Mouse (Mus musculus): ENCODE measurements at regions not wholly inside any gene's neighbourhood (a gene's known extent, or its start where the extent isn't known, plus 50 kb on each side); places are given as distances from the start of the nearest gene placed in this dataset.

DNA sequence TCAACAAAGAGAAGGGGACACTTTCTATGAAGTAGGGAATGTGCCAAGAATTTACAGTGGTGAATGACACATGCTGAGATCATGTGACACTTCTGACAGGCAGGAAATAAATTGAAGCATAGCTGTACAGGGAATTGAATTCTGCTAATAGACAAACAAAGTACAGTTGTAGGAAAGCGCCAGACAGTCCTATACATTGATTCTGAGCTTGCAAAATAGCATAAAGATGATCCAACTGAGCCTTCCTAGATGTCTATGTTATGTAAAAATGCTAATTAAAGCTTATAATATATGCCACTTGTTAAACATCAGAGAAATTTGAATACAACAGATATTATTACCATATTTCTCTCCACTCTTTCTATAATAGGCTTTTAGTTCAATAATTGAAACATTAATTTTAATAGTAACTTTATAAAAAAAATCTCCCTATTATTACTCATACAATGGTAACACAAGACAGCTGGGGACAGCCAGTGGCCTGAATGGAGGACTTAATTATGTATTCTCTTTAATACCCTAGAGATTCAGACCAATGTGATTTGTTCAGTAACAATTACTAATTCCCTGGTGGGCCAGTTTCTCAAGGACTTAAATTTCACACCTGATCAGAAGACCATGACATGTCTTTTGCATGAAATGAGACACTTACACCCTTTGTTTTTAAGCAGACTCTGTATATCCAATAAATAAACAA lies 571.4 kb upstream of the Klf6 start:
- TF ChIP-seq GATA4 (IDR thresholded peaks at IDR 0.05; ENCODE audit: insufficient replicate concordance, low read length), result no peak

DNA sequence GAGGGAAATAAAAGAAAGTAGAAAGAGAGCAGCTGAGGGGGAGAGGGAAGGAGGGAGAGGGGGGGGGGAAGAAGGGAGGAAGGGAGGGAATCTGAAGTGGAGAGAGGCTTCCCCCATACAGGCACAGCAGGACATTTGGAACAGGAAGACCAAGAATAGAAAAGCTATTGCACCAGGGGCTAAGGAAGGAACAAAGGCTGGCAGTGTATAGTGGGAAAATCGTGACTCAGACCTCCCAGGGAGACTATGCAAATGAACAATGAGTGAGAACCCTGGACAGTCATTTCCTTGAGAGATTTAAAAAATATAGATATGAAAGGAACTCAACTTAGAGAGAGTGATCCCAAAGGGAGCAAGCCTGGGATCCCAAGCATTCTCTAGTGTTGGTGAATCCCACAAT lies 559.1 kb upstream of the Klf6 start:
- no peak for TF ChIP-seq GATA4 (IDR thresholded peaks at IDR 0.05; ENCODE audit: insufficient replicate concordance, low read length)

DNA sequence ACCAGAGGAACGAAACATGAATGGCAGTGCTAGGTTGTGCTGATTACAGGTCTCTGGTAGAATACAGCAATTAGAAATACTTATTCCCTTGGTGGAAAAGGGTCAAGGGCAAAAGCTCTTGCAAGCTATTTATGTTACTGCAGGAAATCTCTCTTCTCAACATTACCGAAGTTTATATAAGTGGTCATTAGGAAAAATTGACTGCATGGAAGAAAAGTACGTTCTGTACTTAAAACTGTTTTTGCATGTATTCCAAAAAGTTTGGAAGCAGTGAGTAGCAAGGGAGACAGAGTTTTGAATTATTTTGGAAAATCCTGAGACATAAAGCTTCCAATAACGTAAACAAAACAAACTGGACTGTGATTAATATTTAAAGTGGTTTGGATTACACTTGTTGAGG lies 554.6 kb upstream of the Klf6 start:
- TF ChIP-seq GATA4 (IDR thresholded peaks at IDR 0.05; ENCODE audit: insufficient replicate concordance, low read length), result no peak

DNA sequence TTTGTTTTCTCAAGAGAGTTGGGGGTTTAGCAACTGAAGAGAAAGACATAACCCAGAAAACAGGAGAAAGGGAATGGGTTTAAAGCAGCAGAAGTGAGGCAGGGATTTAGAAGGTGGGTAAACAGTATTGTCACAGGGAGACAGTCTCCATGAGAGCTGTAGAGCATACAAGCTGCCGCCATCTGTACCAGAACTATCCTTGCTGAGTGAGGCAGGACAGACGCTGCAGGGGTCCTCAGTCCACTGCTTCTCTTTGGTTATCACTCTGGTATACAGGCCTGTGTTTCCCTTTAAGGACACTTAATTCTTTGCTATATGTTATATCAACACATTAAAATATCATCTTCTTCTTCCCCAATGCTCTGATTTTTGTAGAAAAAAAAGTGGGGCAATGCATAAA lies 548.0 kb upstream of the Klf6 start:
- no peak for TF ChIP-seq GATA4 (IDR thresholded peaks at IDR 0.05; ENCODE audit: insufficient replicate concordance, low read length)

DNA sequence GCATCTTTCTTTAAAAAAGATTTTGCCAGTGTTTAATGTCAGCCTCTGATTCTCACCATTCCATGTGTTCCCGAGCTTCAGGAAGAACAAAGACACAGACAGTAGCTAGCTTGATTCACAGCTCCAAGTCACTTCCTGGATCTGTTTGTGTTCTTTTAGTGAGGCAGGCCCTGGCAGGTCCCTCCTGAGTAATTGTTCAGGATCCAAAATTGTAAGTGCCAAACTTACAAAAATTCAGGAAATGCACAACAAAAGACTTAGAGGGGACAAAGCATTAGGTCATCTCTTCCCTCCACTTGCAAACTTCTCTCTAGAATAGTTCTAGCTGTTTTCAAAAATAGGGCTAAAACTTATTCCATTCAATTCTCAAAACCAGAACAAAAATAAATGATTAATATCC lies 546.3 kb upstream of the Klf6 start:
- no peak for TF ChIP-seq GATA4 (IDR thresholded peaks at IDR 0.05; ENCODE audit: insufficient replicate concordance, low read length)

DNA sequence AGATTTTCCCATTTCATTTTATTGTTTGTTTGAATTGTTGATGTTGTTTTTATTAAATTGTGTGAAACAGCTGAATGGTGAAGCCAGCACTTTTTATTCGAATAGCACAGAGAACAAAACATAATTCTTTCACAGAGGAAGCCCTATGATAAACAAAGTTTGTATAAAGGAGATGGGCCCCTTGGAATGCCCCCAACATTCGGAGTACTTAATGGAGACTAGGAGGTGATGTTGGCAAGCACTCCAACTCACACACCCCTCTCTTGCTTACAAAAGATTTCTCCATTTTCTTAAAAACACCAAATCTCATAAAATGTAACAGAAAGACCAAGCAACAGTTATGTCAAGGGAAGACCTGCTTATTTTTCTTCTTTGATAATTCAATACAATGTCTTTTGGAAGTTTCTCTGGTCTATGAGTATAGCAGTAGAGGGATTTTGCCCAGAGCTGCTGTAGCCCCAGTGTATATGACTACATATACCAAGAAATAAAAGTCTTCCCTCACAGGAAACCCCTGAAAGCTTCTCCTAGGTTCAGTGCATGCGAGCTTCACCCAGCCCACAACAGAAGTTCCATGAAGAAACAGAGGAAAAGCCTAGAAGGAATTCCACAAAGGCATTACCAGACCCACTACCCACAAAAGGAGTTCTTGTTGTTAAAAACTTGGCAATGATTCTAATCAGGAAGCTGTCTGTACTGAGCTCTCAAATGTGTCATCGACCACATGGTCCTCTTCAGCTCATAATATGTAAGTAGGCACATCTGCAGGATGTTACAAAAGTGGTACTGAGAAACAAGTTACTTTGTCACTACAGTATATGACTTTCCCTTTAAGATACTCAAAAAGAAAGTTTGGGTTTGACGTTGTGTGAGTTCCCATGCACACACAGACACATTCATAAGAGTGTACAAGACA lies 543.1 kb upstream of the Klf6 start:
- TF ChIP-seq GATA4 (IDR thresholded peaks at IDR 0.05; ENCODE audit: insufficient replicate concordance, low read length), result no peak

DNA sequence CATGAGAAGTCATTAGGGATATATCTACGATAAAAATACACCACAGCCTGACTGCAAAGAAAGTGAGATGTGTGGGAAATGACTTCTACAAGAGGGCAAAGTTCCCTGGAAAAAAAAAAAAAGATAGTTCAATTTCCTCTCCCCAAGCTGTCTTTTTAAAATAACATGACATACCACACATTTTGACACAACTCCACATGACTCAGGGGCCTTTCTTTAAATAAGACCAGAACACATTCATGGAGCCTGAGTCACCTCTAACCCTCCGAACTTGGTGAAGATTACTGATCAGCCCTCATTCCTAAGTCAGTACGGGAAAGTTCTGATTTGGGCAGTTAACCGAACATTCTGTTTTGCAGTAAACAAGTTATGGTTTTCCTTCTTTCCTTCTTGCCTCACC lies 515.6 kb upstream of the Klf6 start:
- no peak for TF ChIP-seq GATA4 (IDR thresholded peaks at IDR 0.05; ENCODE audit: insufficient replicate concordance, low read length)

DNA sequence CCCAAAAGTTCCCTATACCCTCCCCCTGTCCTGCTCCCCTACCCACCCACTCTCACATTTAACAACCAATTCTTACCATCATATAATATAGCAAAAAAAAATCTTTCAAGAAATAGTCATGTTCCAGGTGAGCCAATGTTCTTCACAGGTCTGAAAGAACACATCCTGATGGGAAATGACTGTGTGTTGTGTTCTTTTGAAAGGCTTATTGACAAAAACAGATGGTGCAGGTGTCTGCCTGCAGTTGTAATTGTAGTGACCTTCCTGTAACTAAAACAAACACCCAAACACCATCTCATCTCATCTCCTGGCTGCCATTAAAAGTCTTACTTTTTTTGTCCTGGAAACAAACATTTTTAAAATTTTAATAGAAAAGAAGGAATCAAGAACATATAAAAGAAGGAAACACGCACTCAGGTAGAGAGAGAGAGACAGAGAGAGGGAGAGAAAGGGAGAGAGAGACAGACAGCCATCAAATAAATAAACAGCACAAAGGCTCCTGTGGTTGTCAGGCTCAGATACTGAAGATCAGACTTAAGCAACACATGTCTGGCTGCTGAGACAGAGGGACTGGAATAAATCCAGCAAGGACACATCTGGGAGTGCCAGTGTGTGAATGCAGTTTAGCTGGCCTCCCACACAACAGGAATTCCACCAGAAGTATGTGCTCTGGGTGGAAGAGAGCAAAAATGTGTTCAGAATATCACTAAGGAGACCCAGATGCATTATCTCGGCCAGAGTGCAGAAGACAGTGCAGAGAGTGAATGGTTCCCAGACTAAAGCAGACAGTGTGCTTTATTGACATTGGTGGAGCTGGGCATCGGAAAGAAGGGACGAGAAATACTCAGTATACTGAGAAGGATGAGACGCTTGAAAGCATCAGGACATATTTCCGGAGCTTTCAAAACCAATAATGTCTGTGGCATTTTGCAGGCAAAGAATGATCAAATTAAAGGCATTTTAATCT lies 513.5 kb upstream of the Klf6 start:
- TF ChIP-seq GATA4 (IDR thresholded peaks at IDR 0.05; ENCODE audit: insufficient replicate concordance, low read length), result no peak

DNA sequence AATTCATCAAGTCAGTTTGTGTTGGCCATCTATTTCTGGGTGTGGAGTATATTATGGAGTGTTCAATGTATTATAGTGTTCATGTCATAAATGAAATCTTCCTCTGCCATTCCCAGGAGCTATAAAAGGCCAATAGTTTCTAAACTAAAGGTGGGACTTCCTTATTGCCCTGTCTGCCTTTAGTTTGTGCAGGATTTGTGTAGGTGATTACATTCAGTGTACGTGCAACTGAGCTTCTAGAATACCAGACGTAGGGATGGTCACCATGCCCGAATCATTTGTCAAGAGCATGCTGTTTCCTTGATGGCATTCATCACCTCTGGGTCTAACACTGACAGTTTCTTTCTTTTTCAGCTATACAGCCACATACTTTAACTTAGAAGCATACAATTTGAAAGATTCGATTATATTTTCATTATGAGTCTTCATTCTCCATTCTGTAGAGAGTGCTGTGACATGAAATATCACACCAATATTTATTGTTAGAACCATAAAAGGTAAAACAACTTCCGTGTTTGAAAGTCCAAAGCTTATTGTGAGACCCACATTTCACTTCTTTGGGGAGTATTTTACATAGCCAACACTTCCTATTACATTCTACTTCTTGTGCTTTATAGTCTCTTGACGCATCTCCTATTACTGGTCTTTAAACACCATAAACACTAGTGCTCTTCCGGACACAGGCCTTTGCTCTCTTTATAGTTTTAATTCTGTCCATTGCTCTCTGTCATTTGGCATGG lies 494.1 kb upstream of the Klf6 start:
- no peak for TF ChIP-seq GATA4 (IDR thresholded peaks at IDR 0.05; ENCODE audit: insufficient replicate concordance, low read length)

DNA sequence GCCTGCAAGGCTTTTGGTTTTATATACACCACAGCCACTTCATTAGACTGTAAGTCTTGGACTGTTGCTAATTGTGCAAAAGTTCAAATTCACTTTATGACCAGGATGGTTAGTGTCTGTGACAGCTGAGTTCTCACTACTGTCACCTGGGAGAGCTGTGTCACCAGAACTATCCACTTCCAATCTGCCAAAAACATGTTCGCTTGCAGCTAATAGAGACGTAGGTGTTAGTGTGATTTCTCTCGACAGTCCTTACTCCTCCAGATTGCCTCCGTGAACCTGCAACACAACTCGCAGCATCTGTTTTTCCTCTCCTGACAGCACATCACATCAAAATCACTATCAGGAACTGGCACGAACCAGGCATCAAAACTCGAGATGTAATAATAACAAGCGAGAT lies 491.3 kb upstream of the Klf6 start:
- TF ChIP-seq GATA4 (IDR thresholded peaks at IDR 0.05; ENCODE audit: insufficient replicate concordance, low read length), result no peak

DNA sequence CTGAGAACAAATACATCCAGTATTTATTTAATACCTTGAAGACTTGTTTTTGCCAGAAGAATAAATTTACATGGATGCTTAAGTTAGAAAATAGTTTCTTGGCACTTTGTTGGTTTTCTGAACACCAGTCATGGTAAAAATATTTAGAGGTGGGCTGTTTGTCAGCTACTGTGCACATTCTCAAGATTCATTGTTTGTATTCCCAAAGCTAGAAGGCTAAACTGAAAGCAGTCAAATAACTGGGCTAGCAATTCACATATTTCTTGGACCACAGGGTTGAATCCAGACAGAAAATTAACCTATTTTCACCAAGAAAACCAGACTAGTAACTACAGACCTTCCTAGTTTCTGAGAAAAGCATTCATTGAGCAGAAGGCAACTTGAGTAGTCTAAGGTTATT lies 488.1 kb upstream of the Klf6 start:
- TF ChIP-seq GATA4 (IDR thresholded peaks at IDR 0.05; ENCODE audit: insufficient replicate concordance, low read length), result no peak

DNA sequence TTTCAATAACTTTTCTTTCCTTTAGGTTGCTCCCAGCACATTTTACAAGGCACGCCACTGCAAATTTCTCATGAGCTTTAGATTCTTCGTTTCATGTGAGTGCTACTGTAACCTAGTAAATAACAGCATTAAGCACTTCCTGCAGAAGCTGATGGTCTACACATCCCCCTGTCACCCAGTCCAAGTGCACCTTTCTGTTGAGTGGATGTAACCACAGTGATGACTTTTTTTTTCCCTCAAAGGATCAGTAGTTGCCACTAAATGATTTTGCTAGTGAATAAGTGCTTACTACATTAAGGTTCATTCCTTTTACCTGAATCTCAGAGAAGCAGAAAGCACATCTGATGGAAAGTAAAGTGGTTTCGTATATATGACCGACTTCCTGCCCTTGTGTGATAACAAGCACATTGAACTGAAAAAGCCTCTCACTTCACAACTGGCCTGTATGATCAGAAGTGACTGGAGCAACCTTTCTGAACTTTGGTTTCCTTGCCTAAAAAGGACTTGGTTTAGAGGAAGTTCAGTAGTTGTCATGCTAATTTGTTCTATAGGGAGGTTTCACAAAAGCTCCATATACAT lies 453.0 kb upstream of the Klf6 start:
- TF ChIP-seq GATA4 (IDR thresholded peaks at IDR 0.05; ENCODE audit: insufficient replicate concordance, low read length), result no peak

DNA sequence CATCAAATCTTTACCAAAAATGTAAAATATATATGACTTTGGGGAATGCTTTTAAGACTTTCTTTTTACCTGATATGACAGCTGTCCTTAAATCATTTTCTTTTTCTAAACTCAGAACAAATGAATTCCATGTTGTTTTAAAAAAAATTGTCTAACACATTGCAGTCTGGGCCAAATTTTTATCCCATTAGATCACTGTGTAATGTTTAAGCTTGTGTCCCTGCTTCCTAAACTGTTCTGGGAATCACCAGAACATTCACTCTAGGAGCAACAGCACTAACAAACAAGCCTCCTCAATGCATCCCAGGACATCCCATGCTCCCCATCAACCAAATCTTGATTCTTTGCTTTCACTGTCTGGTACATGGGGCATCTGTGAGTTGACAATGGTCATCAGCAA lies 449.2 kb upstream of the Klf6 start:
- no peak for TF ChIP-seq GATA4 (IDR thresholded peaks at IDR 0.05; ENCODE audit: insufficient replicate concordance, low read length)

DNA sequence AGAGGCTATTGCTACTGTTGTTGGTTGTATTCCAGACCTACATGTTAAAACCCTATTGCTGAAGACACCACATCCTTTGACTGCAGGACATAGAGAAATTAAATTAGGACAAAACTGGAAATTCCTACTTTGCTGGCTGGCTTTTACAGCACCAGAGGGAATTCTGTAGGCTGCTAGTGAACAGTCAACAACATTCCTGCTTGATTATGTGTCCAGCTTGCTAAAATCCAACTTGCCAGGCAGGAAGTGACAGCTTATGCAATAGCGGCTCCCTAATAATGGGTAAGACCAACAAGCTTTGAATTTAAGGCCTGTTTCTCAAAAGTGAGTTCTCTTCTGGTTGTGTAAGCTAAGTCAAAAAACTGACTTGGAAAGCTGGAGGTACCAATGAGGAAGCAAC lies 437.2 kb upstream of the Klf6 start:
- no peak for TF ChIP-seq GATA4 (IDR thresholded peaks at IDR 0.05; ENCODE audit: insufficient replicate concordance, low read length)

All from liver, adult (tissue).